Mouse (Mus musculus) erythroblast, embryonic 14.5 days (primary cell): ENCODE data around the gene Inhbb.

Source experiments
- GATA1 ChIP-seq: IDR thresholded peaks from 2 replicates; pipeline ENCODE4 v1.6.1; 2012; ENCODE audit warnings: low read length, inconsistent platforms, mixed read lengths
- TAL1 ChIP-seq: IDR thresholded peaks from 3 replicates; pipeline ENCODE4 v1.6.1; 2012; ENCODE audit warnings: low read length, inconsistent platforms, mixed read lengths

DNA sequence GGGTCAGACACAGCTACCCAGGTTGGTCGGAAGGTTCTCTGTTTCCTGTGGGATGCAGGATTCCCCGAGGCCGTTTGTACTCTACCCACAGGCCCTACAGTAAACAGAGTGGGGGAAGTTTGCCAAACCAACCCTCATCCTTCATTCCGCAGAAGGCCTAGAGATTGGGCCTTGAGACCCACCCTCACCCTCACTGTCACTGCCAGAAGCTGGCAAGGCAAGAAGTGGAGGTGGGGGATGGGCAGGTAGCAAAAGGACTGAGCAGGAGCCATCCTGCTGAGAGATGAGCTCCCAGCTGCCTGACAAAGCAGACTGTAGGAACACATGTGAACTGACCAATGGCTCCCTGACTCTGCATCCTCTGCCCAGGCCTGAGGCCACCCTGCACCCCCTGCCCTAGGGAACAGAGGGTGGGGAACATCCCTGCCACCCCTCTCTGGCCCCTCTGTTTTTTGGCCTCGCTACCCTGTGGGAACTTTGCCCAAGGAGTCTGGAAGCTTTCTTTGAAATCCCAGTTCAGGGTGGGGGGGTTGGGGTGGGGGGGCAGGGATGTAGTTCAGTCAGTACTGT lies 12.4 kb downstream of the Inhbb start:
- TF ChIP-seq GATA1 (no peak), TAL1 (no peak)
